ENCODE assay signal across 14 mouse cellular contexts in the genomic region with DNA sequence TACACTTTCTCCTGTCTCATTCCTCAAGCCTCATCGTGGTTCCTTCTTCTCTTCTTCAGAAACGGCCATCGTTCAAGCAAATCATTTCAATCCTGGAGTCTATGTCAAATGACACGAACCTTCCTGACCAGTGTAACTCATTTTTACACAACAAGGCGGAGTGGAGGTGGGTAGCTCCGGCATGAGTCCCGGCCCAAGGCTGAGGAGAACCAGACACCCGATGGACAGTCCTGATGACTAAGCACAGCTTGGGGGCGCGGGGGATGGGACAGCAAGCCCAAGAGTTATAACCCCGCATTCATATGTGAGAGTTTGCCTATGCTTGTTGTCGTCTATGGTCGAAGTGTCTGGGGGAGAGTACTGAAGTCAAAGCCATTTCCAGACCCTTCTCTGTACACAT.
A peak's percentile ranks its signal among the peaks of the same experiment; 100 is the strongest.
DNase-seq lines count a peak whose midpoint lies in the region; ATAC-seq and TF ChIP-seq lines count a peak whose summit lies in the region.
"Had no signal": no experiment of that assay in that cellular context is flagged by ENCODE, and none has a peak within 500 bp of the region (broad histone marks: within the 10 kb centered on the region; RNA-seq: fewer than 3 reads in every experiment).

No protein-coding gene starts in this region.

- H3K27me3 ChIP-seq in heart, postnatal 0 days (ENCODE audit: control insufficient read depth, insufficient read depth, low read length), result no peaks in the 10 kb centered on the region
- no peaks in the 10 kb centered on the region for H3K27me3 ChIP-seq in heart, embryonic 10.5 days (ENCODE audit: insufficient read depth, poor library complexity, severe bottlenecking)
- H3K27me3 ChIP-seq: embryonic facial prominence, embryonic 13.5 days; liver, embryonic 15.5 days; midbrain, embryonic 15.5 days; neural tube, embryonic 12.5 days had no signal

- H3K4me1 ChIP-seq in heart, postnatal 0 days (ENCODE audit: control insufficient read depth, insufficient read depth), result peaks cover 12% of the 10 kb centered on the region; the same call in 1 of the 2 replicates
- peaks cover 20% of the 10 kb centered on the region; the same call in 1 of the 2 replicates for H3K4me1 ChIP-seq in heart, embryonic 10.5 days
- H3K4me1 ChIP-seq: liver, embryonic 15.5 days; neural tube, embryonic 12.5 days had no signal

- H3K9me3 ChIP-seq in heart, postnatal 0 days (replicated peaks; ENCODE audit: control insufficient read depth, low read length), result no peaks in the 10 kb centered on the region
- H3K9me3 ChIP-seq in heart, embryonic 10.5 days, result no peaks in the 10 kb centered on the region
- H3K9me3 ChIP-seq: embryonic facial prominence, embryonic 13.5 days; liver, embryonic 15.5 days; midbrain, embryonic 15.5 days; neural tube, embryonic 12.5 days had no signal

- H3K36me3 ChIP-seq in heart, postnatal 0 days (replicated peaks; ENCODE audit: control insufficient read depth, insufficient read depth, low read length), result peaks cover 25% of the 10 kb centered on the region
- H3K36me3 ChIP-seq in heart, embryonic 10.5 days, result peaks cover 33% of the 10 kb centered on the region
- H3K36me3 ChIP-seq: embryonic facial prominence, embryonic 13.5 days; midbrain, embryonic 15.5 days; neural tube, embryonic 12.5 days had no signal

- DNase-seq in cerebellum, adult 9-11 months, result peak; percentile 7
- DNase-seq in cerebellum, postnatal 4 days (ENCODE audit: low spot score in 2 of 2), result no peak
- DNase-seq in heart, postnatal 0 days (ENCODE audit: low spot score), result no peak
- DNase-seq in heart, embryonic 10.5 days (ENCODE audit: low spot score), result no peak
- peak; percentile 64 for DNase-seq in NIH3T3 (ENCODE audit: low read depth)
- peak; percentile 47 to 57 for DNase-seq in gastrocnemius, adult 8-10 months (ENCODE audit: low spot score in 2 of 2)
- DNase-seq in left cerebral cortex, adult 11 months (ENCODE audit: low spot score), result no peak
- DNase-seq in urinary bladder, postnatal 4 days (ENCODE audit: low spot score in 2 of 2), result no peak

- H3K27ac ChIP-seq in heart, postnatal 0 days (ENCODE audit: low read depth), result peak overlapping the region; percentile 84
- no peak overlapping the region for H3K27ac ChIP-seq in heart, embryonic 10.5 days
- H3K27ac ChIP-seq: embryonic facial prominence, embryonic 13.5 days; liver, embryonic 15.5 days; midbrain, embryonic 15.5 days; neural tube, embryonic 12.5 days had no signal

- no peak for TF ChIP-seq CTCF in heart, postnatal 0 days (IDR thresholded peaks at IDR 0.05; ENCODE audit: low read depth)

- no peak for TF ChIP-seq EP300 in heart, postnatal 0 days (IDR thresholded peaks at IDR 0.05; ENCODE audit: low read depth)

- no peak overlapping the region for H3K4me2 ChIP-seq in heart, postnatal 0 days (ENCODE audit: low read depth, low read length)
- H3K4me2 ChIP-seq: embryonic facial prominence, embryonic 13.5 days; liver, embryonic 15.5 days; midbrain, embryonic 15.5 days; neural tube, embryonic 12.5 days had no signal

- H3K4me3 ChIP-seq in heart, postnatal 0 days (ENCODE audit: low read depth, low read length), result no peak overlapping the region
- H3K4me3 ChIP-seq in heart, embryonic 10.5 days, result no peak overlapping the region
- H3K4me3 ChIP-seq: embryonic facial prominence, embryonic 13.5 days; liver, embryonic 15.5 days; midbrain, embryonic 15.5 days; neural tube, embryonic 12.5 days had no signal

- no peak overlapping the region for H3K9ac ChIP-seq in heart, postnatal 0 days (replicated peaks; ENCODE audit: low read depth, low read length)
- H3K9ac ChIP-seq: embryonic facial prominence, embryonic 13.5 days; forebrain, postnatal 0 days; liver, embryonic 15.5 days; midbrain, embryonic 15.5 days; neural tube, embryonic 12.5 days had no signal

- 70% methylated on average over 13 of the region's 13 CpGs for WGBS in heart, postnatal 0 days
- WGBS in heart, embryonic 10.5 days, result 79% methylated on average over 13 of the region's 13 CpGs

- ATAC-seq in heart, postnatal 0 days (ENCODE audit: insufficient read depth, low read depth), result peak; percentile 16; the same call in 1 of the 2 replicates
- ATAC-seq: intestine, postnatal 0 days; midbrain, embryonic 15.5 days had no signal

Comparison
In these comparisons a context has a peak if more than half of its experiments do, and no peak if none do; other contexts are left out.
1. DNase-seq: peak in cerebellum, adult 9-11 months (single experiment), NIH3T3 (single experiment) and gastrocnemius, adult 8-10 months (2 of 2); none in cerebellum, postnatal 4 days (0 of 2), heart, postnatal 0 days (single experiment), heart, embryonic 10.5 days (single experiment), left cerebral cortex, adult 11 months (single experiment) and urinary bladder, postnatal 4 days (0 of 2).